ENCODE assay signal across 13 mouse cellular contexts in the genomic region with DNA sequence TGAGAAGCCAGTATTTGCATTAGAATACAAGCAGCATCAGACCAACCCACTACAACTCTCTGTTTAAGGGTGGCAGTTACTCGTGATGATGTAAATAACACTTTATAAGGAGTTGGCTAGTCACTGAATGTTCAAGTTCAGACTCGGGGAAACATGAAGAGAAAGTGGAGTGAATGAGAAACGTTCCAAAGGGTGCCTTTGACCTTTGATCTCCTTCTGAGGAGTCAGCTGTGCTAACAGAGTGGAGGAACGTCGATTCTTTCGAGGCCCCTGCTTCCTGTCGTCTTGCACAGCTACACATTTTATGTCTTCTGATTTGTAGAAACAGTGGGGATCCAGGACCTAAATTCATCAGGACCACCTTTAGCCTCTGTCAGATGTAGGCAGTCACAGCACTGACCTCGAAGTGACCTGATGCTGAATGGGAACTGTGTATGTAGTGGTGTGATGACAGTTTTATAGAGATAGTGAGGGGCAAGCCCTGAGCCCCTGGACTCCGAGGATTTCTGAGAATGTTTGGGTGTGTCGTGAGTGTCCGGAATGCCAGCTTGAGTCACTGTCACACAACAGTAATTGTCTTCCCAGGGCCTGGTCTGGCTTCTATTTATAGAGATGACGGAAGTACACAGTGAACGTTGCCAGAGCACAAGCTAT.
DNase-seq lines count a peak whose midpoint lies in the region; ATAC-seq and TF ChIP-seq lines count a peak whose summit lies in the region.
"Had no signal": no experiment of that assay in that cellular context is flagged by ENCODE, and none has a peak within 500 bp of the region (broad histone marks: within the 10 kb centered on the region; RNA-seq: fewer than 3 reads in every experiment).

No protein-coding gene starts in this region.

- no peak overlapping the region for H3K9ac ChIP-seq in kidney, embryonic 16.5 days (replicated peaks; ENCODE audit: low read length)
- no peak overlapping the region for H3K9ac ChIP-seq in intestine, postnatal 0 days (ENCODE audit: low read depth, low read length)
- H3K9ac ChIP-seq in forebrain, embryonic 15.5 days (replicated peaks), result no peak overlapping the region
- H3K9ac ChIP-seq: limb, embryonic 15.5 days had no signal

- no peak overlapping the region for H3ac ChIP-seq in C2C12 (ENCODE audit: control insufficient read depth, insufficient read length, low read depth)

- no peaks in the 10 kb centered on the region for H3K79me2 ChIP-seq in C2C12 (ENCODE audit: control insufficient read depth, insufficient read depth)

- H3K27me3 ChIP-seq in kidney, embryonic 16.5 days (ENCODE audit: insufficient read depth, low read length), result no peaks in the 10 kb centered on the region
- no peaks in the 10 kb centered on the region for H3K27me3 ChIP-seq in C2C12 (ENCODE audit: control insufficient read depth, insufficient read depth, insufficient read length)
- no peaks in the 10 kb centered on the region for H3K27me3 ChIP-seq in intestine, postnatal 0 days (replicated peaks; ENCODE audit: control insufficient read depth, insufficient read depth, low read length)
- H3K27me3 ChIP-seq in forebrain, embryonic 15.5 days, result no peaks in the 10 kb centered on the region
- H3K27me3 ChIP-seq: CH12.LX; limb, embryonic 15.5 days had no signal

- H3K79me3 ChIP-seq in C2C12 (ENCODE audit: low read depth), result no peaks in the 10 kb centered on the region

- 18% methylated on average over 13 of the region's 13 CpGs for WGBS in kidney, embryonic 16.5 days
- 12% methylated on average over 13 of the region's 13 CpGs for WGBS in intestine, postnatal 0 days
- 67% methylated on average over 13 of the region's 13 CpGs for WGBS in forebrain, embryonic 15.5 days

- H3K4me1 ChIP-seq in kidney, embryonic 16.5 days (ENCODE audit: insufficient read depth, low read length), result peaks cover 6% of the 10 kb centered on the region
- no peaks in the 10 kb centered on the region for H3K4me1 ChIP-seq in brown adipose tissue, adult 24 weeks (ENCODE audit: control insufficient read depth, insufficient read depth, insufficient read length, low read length)
- H3K4me1 ChIP-seq in intestine, postnatal 0 days (replicated peaks; ENCODE audit: control insufficient read depth, insufficient read depth, low read length), result peaks cover 5% of the 10 kb centered on the region; the same call in 1 of the 2 replicates
- no peaks in the 10 kb centered on the region for H3K4me1 ChIP-seq in forebrain, embryonic 15.5 days
- H3K4me1 ChIP-seq: forebrain, embryonic 10.5 days; limb, embryonic 15.5 days had no signal

- no peak overlapping the region for H3K4me2 ChIP-seq in kidney, embryonic 16.5 days (replicated peaks; ENCODE audit: low read depth, low read length)
- H3K4me2 ChIP-seq in intestine, postnatal 0 days (replicated peaks; ENCODE audit: low read depth), result no peak overlapping the region; the same call in 1 of the 2 replicates
- H3K4me2 ChIP-seq in forebrain, embryonic 15.5 days (replicated peaks), result no peak overlapping the region
- H3K4me2 ChIP-seq: limb, embryonic 15.5 days had no signal

- no peak for TF ChIP-seq CTCF in C2C12 (IDR thresholded peaks at IDR 0.05; ENCODE audit: control insufficient read depth, insufficient read depth, insufficient read length)
- no peak for TF ChIP-seq CTCF in intestine, postnatal 0 days (IDR thresholded peaks at IDR 0.05; ENCODE audit: low read depth)

- H3K9me3 ChIP-seq in kidney, embryonic 16.5 days (ENCODE audit: low read length), result no peaks in the 10 kb centered on the region
- H3K9me3 ChIP-seq in intestine, postnatal 0 days (ENCODE audit: control insufficient read depth), result no peaks in the 10 kb centered on the region
- H3K9me3 ChIP-seq in forebrain, embryonic 15.5 days, result no peaks in the 10 kb centered on the region
- H3K9me3 ChIP-seq: forebrain, embryonic 10.5 days; limb, embryonic 15.5 days had no signal

- H3K27ac ChIP-seq in kidney, embryonic 16.5 days (ENCODE audit: low read length), result no peak overlapping the region
- H3K27ac ChIP-seq in brown adipose tissue, adult 24 weeks (replicated peaks; ENCODE audit: low read depth, low read length), result 0 out of 2 replicates have a peak overlapping the region, but pooled peaks have one; percentile 8
- no peak overlapping the region for H3K27ac ChIP-seq in intestine, postnatal 0 days (ENCODE audit: low read depth, low read length)
- H3K27ac ChIP-seq in forebrain, embryonic 15.5 days (replicated peaks), result no peak overlapping the region
- H3K27ac ChIP-seq: forebrain, embryonic 10.5 days; limb, embryonic 15.5 days had no signal

- no peak for DNase-seq in kidney, adult 11 months
- no peak for DNase-seq in cerebellum, postnatal 25 days
- DNase-seq: adrenal gland, postnatal 14 days; kidney, postnatal 10 days; layer of hippocampus, postnatal 36 days had no signal

- no peaks in the 10 kb centered on the region for H3K36me3 ChIP-seq in kidney, embryonic 16.5 days (ENCODE audit: insufficient read depth, low read length)
- no peaks in the 10 kb centered on the region for H3K36me3 ChIP-seq in C2C12 (ENCODE audit: control insufficient read depth, insufficient read depth)
- H3K36me3 ChIP-seq in intestine, postnatal 0 days (ENCODE audit: control insufficient read depth, insufficient read depth), result no peaks in the 10 kb centered on the region
- no peaks in the 10 kb centered on the region for H3K36me3 ChIP-seq in forebrain, embryonic 15.5 days
- H3K36me3 ChIP-seq: forebrain, embryonic 10.5 days; limb, embryonic 15.5 days had no signal

- no peak overlapping the region for H3K4me3 ChIP-seq in kidney, embryonic 16.5 days (ENCODE audit: low read length)
- H3K4me3 ChIP-seq in C2C12 (ENCODE audit: insufficient read depth, poor library complexity, severe bottlenecking), result no peak overlapping the region
- H3K4me3 ChIP-seq in brown adipose tissue, adult 24 weeks (ENCODE audit: insufficient read depth, low read depth, low read length), result no peak overlapping the region
- H3K4me3 ChIP-seq in intestine, postnatal 0 days (ENCODE audit: low read depth, low read length), result no peak overlapping the region
- H3K4me3 ChIP-seq in forebrain, embryonic 15.5 days, result no peak overlapping the region
- H3K4me3 ChIP-seq: forebrain, embryonic 10.5 days; limb, embryonic 15.5 days had no signal

- peak; percentile 23; the same call in 1 of the 2 replicates for ATAC-seq in kidney, embryonic 16.5 days (ENCODE audit: low FRiP score, low TSS enrichment)
- ATAC-seq in intestine, postnatal 0 days, result peak; percentile 65
- ATAC-seq in forebrain, embryonic 15.5 days (replicated peaks), result no peak

TF ChIP-seq in C2C12, 6 proteins besides CTCF, POLR2A, EP300 and RAD21:
- TF ChIP-seq FOSL1 (IDR thresholded peaks at IDR 0.05; ENCODE audit: insufficient read depth, low read length, poor library complexity, severe bottlenecking) (no peak), USF1 (IDR thresholded peaks at IDR 0.05; ENCODE audit: low read depth) (no peak), MYOD1 (IDR thresholded peaks at IDR 0.05; ENCODE audit: control insufficient read depth, insufficient read length, low read depth) (peak; percentile 21)
